In genomic region chr14:54617897-54618365, GRCm38 (mm10) we compare ENCODE assay signal across 8 mouse cellular contexts. TPM values are rescaled to one million over a fixed set of nuclear protein-coding genes. Genes with fewer than 3 reads are reported as not detected.
DNase-seq lines count a peak whose midpoint lies in the region; ATAC-seq lines count a peak whose summit lies in the region.

Gene Psmb5 (minus strand): TSS chr14:54618022.

- H3K4me1 ChIP-seq in hindbrain, embryonic 14.5 days (replicated peaks; ENCODE audit: control insufficient read depth, insufficient read depth, low read length): peaks cover 13% of the 10 kb centered on the region; the same call in 1 of the 2 replicates

- no peaks in the 10 kb centered on the region for H3K9me3 ChIP-seq in hindbrain, embryonic 14.5 days (ENCODE audit: control insufficient read depth, low read length)

- H3K27me3 ChIP-seq in hindbrain, embryonic 14.5 days (ENCODE audit: control insufficient read depth, insufficient read depth, low read length): no peaks in the 10 kb centered on the region

- H3K27ac ChIP-seq in hindbrain, embryonic 14.5 days: peak within 1 kb of the TSS; percentile 83

- under 1% methylated on average over 25 of the region's 25 CpGs for WGBS in hindbrain, embryonic 14.5 days

- H3K4me3 ChIP-seq in hindbrain, embryonic 14.5 days (replicated peaks; ENCODE audit: low read length): peak within 1 kb of the TSS; percentile 66

- H3K4me2 ChIP-seq in hindbrain, embryonic 14.5 days (replicated peaks): peak within 1 kb of the TSS; percentile 71

- peak; percentile 92 for ATAC-seq in hindbrain, embryonic 14.5 days (ENCODE audit: low FRiP score)

- DNase-seq in R1 (ENCODE audit: low read depth, low spot score): peak; percentile 95
- DNase-seq in cerebellum, postnatal 25 days: peak; percentile 91 to 93
- peak; percentile 82 to 87 for DNase-seq in frontal cortex, postnatal 25 days (ENCODE audit: low spot score in 2 of 2)
- DNase-seq in hindbrain, embryonic 14.5 days (ENCODE audit: low spot score): peak; percentile 89
- peak; percentile 87 to 88 for DNase-seq in layer of hippocampus, postnatal 36 days
- peak; percentile 90 to 92 for DNase-seq in lung, postnatal 4 days
- peak; percentile 85 for DNase-seq in retina, postnatal 7 days (ENCODE audit: low read depth, low spot score)
- peak; percentile 83 for DNase-seq in urinary bladder, adult 2 months (ENCODE audit: low spot score)

- H3K9ac ChIP-seq in hindbrain, embryonic 14.5 days: peak within 1 kb of the TSS; percentile 88

- H3K36me3 ChIP-seq in hindbrain, embryonic 14.5 days (replicated peaks; ENCODE audit: control insufficient read depth, insufficient read depth): peaks cover 31% of the 10 kb centered on the region

RNA-seq across cellular contexts. Expression of gene Psmb5, which starts in this region (rescaled TPM):
- 422 and 425 TPM in 2 replicates for polyA plus RNA-seq in hindbrain, embryonic 14.5 days (2014; fragmentation: Nextera tagmentation; extraction: Ambion mirVana)
- total RNA-seq in layer of hippocampus, postnatal 36 days (2021): 100 to 1,000 TPM; 203 to 230 TPM
- polyA plus RNA-seq in urinary bladder, adult 2 months (2012; rRNA removed): 146 and 179 TPM in 2 replicates

Comparison
In these comparisons a context has a peak if more than half of its experiments do, and no peak if none do; other contexts are left out.
1. Peak in every context shown above with its lines: DNase-seq, ATAC-seq, H3K4me3 ChIP-seq and H3K27ac ChIP-seq.